In genomic region chr4:141044816-141045215, GRCm38 (mm10) we compare ENCODE assay signal across 8 mouse cellular contexts. TPM values are rescaled to one million over a fixed set of nuclear protein-coding genes. Genes with fewer than 3 reads are reported as not detected.
A peak's percentile ranks its signal among the peaks of the same experiment; 100 is the strongest.
DNase-seq lines count a peak whose midpoint lies in the region; ATAC-seq lines count a peak whose summit lies in the region.

No protein-coding gene starts in this region.

- WGBS in embryonic facial prominence, embryonic 12.5 days: 21% methylated on average over 8 of the region's 8 CpGs
- WGBS in intestine, embryonic 15.5 days: 7% methylated on average over 8 of the region's 8 CpGs

- H3K4me2 ChIP-seq in embryonic facial prominence, embryonic 12.5 days (replicated peaks): no peak overlapping the region
- no peak overlapping the region for H3K4me2 ChIP-seq in intestine, embryonic 15.5 days (replicated peaks)

- H3K27ac ChIP-seq in embryonic facial prominence, embryonic 12.5 days: peak overlapping the region; percentile 54; the same call in 1 of the 2 replicates
- peak overlapping the region; percentile 34; the same call in 1 of the 2 replicates for H3K27ac ChIP-seq in intestine, embryonic 15.5 days

- peaks cover 2% of the 10 kb centered on the region; the same call in 1 of the 2 replicates for H3K4me1 ChIP-seq in embryonic facial prominence, embryonic 12.5 days
- 0 out of 2 replicates have a peak, but pooled peaks cover 2% of the 10 kb centered on the region for H3K4me1 ChIP-seq in intestine, embryonic 15.5 days (replicated peaks)

- H3K9ac ChIP-seq in embryonic facial prominence, embryonic 12.5 days: no peak overlapping the region
- H3K9ac ChIP-seq in intestine, embryonic 15.5 days: no peak overlapping the region

- H3K4me3 ChIP-seq in embryonic facial prominence, embryonic 12.5 days: no peak overlapping the region
- no peak overlapping the region for H3K4me3 ChIP-seq in intestine, embryonic 15.5 days (replicated peaks)

- H3K36me3 ChIP-seq in embryonic facial prominence, embryonic 12.5 days: peaks cover 49% of the 10 kb centered on the region
- peaks cover 4% of the 10 kb centered on the region for H3K36me3 ChIP-seq in intestine, embryonic 15.5 days

- no peaks in the 10 kb centered on the region for H3K9me3 ChIP-seq in embryonic facial prominence, embryonic 12.5 days
- H3K9me3 ChIP-seq in intestine, embryonic 15.5 days: no peaks in the 10 kb centered on the region

- peak; percentile 52 for DNase-seq in adrenal gland, adult 2 months
- DNase-seq in adrenal gland, postnatal 4 days (ENCODE audit: low spot score in 2 of 2): no peak
- DNase-seq in right cerebral cortex, postnatal 25 days: peak; percentile 40
- no peak for DNase-seq in right cerebral cortex, adult 18-20 months
- peak; percentile 90 for DNase-seq in lung, postnatal 10 days
- peak; percentile 88 for DNase-seq in retina, embryonic 14.5 days (ENCODE audit: low spot score)

- no peaks in the 10 kb centered on the region for H3K27me3 ChIP-seq in embryonic facial prominence, embryonic 12.5 days
- no peaks in the 10 kb centered on the region for H3K27me3 ChIP-seq in intestine, embryonic 15.5 days (replicated peaks)

- ATAC-seq in embryonic facial prominence, embryonic 12.5 days (ENCODE audit: insufficient number of reproducible peaks, insufficient read depth, low FRiP score, low TSS enrichment): no peak
- peak; percentile 80 for ATAC-seq in intestine, embryonic 15.5 days

RNA-seq across cellular contexts. Expression of gene Crocc, which starts 15.5 kb away (rescaled TPM):
- total RNA-seq in adrenal gland, adult 2 months (2021): 1 to 10 TPM; 5.6 to 7.4 TPM
- polyA plus RNA-seq in adrenal gland, adult 2 months (2012; rRNA removed): 7.1 and 10.5 TPM in 2 replicates
- total RNA-seq in adrenal gland, postnatal 4 days (2021): 10 to 100 TPM; 16.3 to 24.0 TPM
- polyA plus RNA-seq in embryonic facial prominence, embryonic 12.5 days (2016; fragmentation: Nextera tagmentation; extraction: Ambion mirVana): 13.2 TPM in 2 replicates
- polyA plus RNA-seq in intestine, embryonic 15.5 days (2015; fragmentation: Nextera tagmentation; extraction: Ambion mirVana): 4.0 and 4.7 TPM in 2 replicates

RNA-seq across cellular contexts. Expression of gene Necap2, which starts 33.3 kb away (rescaled TPM):
- total RNA-seq in adrenal gland, adult 2 months (2021): 10 to 100 TPM; 55.8 to 65.3 TPM
- polyA plus RNA-seq in adrenal gland, adult 2 months (2012; rRNA removed): 54.8 and 63.7 TPM in 2 replicates
- total RNA-seq in adrenal gland, postnatal 4 days (2021): 10 to 100 TPM; 66.0 to 69.1 TPM
- polyA plus RNA-seq in embryonic facial prominence, embryonic 12.5 days (2016; fragmentation: Nextera tagmentation; extraction: Ambion mirVana): 79.8 and 84.5 TPM in 2 replicates
- polyA plus RNA-seq in intestine, embryonic 15.5 days (2015; fragmentation: Nextera tagmentation; extraction: Ambion mirVana): 66.6 and 70.2 TPM in 2 replicates

RNA-seq across cellular contexts. Expression of gene Mfap2, which starts 34.6 kb away (rescaled TPM):
- 10 to 100 TPM in 1 of 2 experiments, 1 to 10 TPM in 1; 5.7 to 11.1 TPM for total RNA-seq in adrenal gland, adult 2 months (2021)
- polyA plus RNA-seq in adrenal gland, adult 2 months (2012; rRNA removed): 37.8 and 42.4 TPM in 2 replicates
- total RNA-seq in adrenal gland, postnatal 4 days (2021): 100 to 1,000 TPM in 1 of 2 experiments, 10 to 100 TPM in 1; 98.0 to 106 TPM
- 646 and 656 TPM in 2 replicates for polyA plus RNA-seq in embryonic facial prominence, embryonic 12.5 days (2016; fragmentation: Nextera tagmentation; extraction: Ambion mirVana)
- polyA plus RNA-seq in intestine, embryonic 15.5 days (2015; fragmentation: Nextera tagmentation; extraction: Ambion mirVana): 329 and 347 TPM in 2 replicates

RNA-seq across cellular contexts. Expression of gene Spata21, which starts 43.3 kb away (rescaled TPM):
- not detected for total RNA-seq in adrenal gland, adult 2 months (2021)
- not detected in 2 replicates for polyA plus RNA-seq in adrenal gland, adult 2 months (2012; rRNA removed)
- under 1 TPM; 0.68 to 0.81 TPM for total RNA-seq in adrenal gland, postnatal 4 days (2021)
- polyA plus RNA-seq in embryonic facial prominence, embryonic 12.5 days (2016; fragmentation: Nextera tagmentation; extraction: Ambion mirVana): 0.14 TPM in 1 of 2 replicates, not detected in the other
- not detected in 2 replicates for polyA plus RNA-seq in intestine, embryonic 15.5 days (2015; fragmentation: Nextera tagmentation; extraction: Ambion mirVana)

RNA-seq across cellular contexts. Expression of gene Atp13a2, which starts 58.1 kb away (rescaled TPM):
- 10 to 100 TPM; 31.8 to 37.1 TPM for total RNA-seq in adrenal gland, adult 2 months (2021)
- polyA plus RNA-seq in adrenal gland, adult 2 months (2012; rRNA removed): 183 and 226 TPM in 2 replicates
- 10 to 100 TPM; 58.8 to 63.5 TPM for total RNA-seq in adrenal gland, postnatal 4 days (2021)
- 56.1 and 63.3 TPM in 2 replicates for polyA plus RNA-seq in embryonic facial prominence, embryonic 12.5 days (2016; fragmentation: Nextera tagmentation; extraction: Ambion mirVana)
- 29.8 and 35.7 TPM in 2 replicates for polyA plus RNA-seq in intestine, embryonic 15.5 days (2015; fragmentation: Nextera tagmentation; extraction: Ambion mirVana)

Comparison
In these comparisons a context has a peak if more than half of its experiments do, and no peak if none do; other contexts are left out.
1. DNase-seq: peak in adrenal gland, adult 2 months (single experiment), right cerebral cortex, postnatal 25 days (single experiment), lung, postnatal 10 days (single experiment) and retina, embryonic 14.5 days (single experiment); none in adrenal gland, postnatal 4 days (0 of 2) and right cerebral cortex, adult 18-20 months (single experiment).